Mouse (Mus musculus) limb, embryonic 11.5 days (tissue): ENCODE data around the gene Col1a2. TPM values are rescaled to one million over a fixed set of nuclear protein-coding genes. Genes with fewer than 3 reads are reported as not detected.
A peak's percentile ranks its signal among the peaks of the same experiment; 100 is the strongest.

Experiments used
- ATAC-seq: fragments of 200-750 bp; cut with Nextera tagmentation; 2 replicates; pipeline ENCODE4 v1.8.0; 2017; ENCODE audit warnings: low read depth; ENCODE audit not compliant: insufficient number of reproducible peaks, low FRiP score, low TSS enrichment
- DNase-seq: peaks from one replicate; pipeline ENCODE4 v3.0.0-alpha.2; 2015; ENCODE audit warnings: low spot score
- H3K27ac ChIP-seq: fragments of 300-500 bp; sonication (generic); replicated peaks from 2 replicates; pipeline ENCODE4 v1.5.1; 2014; ENCODE audit warnings: low read depth, mild to moderate bottlenecking, low read length
- H3K27me3 ChIP-seq: fragments of 300-500 bp; sonication (generic); 2 replicates; pipeline ENCODE4 v1.6.1; 2014; ENCODE audit warnings: mild to moderate bottlenecking, low read length, mixed read lengths; ENCODE audit not compliant: control insufficient read depth, insufficient read depth
- H3K36me3 ChIP-seq: fragments of 300-500 bp; sonication (generic); 2 replicates; pipeline ENCODE4 v1.6.1; 2014; ENCODE audit warnings: mild to moderate bottlenecking, low read length, moderate library complexity, mixed read lengths; ENCODE audit not compliant: control insufficient read depth, insufficient read depth
- H3K4me1 ChIP-seq: fragments of 300-500 bp; sonication (generic); 2 replicates; pipeline ENCODE4 v1.6.1; 2014; ENCODE audit warnings: low read length, mixed read lengths; ENCODE audit not compliant: control insufficient read depth, insufficient read depth
- H3K4me2 ChIP-seq: fragments of 300-500 bp; sonication (generic); 2 replicates; pipeline ENCODE4 v1.6.1; 2014; ENCODE audit warnings: low read depth, mild to moderate bottlenecking, moderate library complexity; ENCODE audit not compliant: severe bottlenecking
- H3K4me3 ChIP-seq: fragments of 300-500 bp; sonication (generic); 2 replicates; pipeline ENCODE4 v1.5.1; 2014; ENCODE audit warnings: low read depth, low read length
- H3K9ac ChIP-seq: fragments of 300-500 bp; sonication (generic); 2 replicates; pipeline ENCODE4 v1.6.1; 2014; ENCODE audit warnings: mild to moderate bottlenecking, low read length
- H3K9me3 ChIP-seq: fragments of 300-500 bp; sonication (generic); 2 replicates; pipeline ENCODE4 v1.6.1; 2016; ENCODE audit warnings: low read length; ENCODE audit not compliant: control insufficient read depth
- WGBS: fragments of 180-500 bp; shearing (Covaris S2); extraction: QIAGEN DNeasy Blood & Tissue Kit; methylation state at CpG from one replicate; pipeline ENCODE4 v1.1.7; 2014; 5-methylcytosine and 5-hydroxymethylcytosine counted together
- polyA plus RNA-seq: library from polyadenylated mRNA; unstranded; fragments of >200 nt; fragmentation: Nextera tagmentation; extraction: Ambion mirVana; gene quantifications from 2 replicates; pipeline ENCODE4 v1.2.1, GENCODE M21; 2014

Col1a2 gene
- polyA plus RNA-seq, 1 experiment from 2014 or later, result 243 TPM

- 72% methylated on average over 5 of the region's 5 CpGs for WGBS
- no peak for DNase-seq
- peak overlapping the region; percentile 49 for H3K4me2 ChIP-seq
- H3K4me3 ChIP-seq, result peak overlapping the region; percentile 44
- ATAC-seq, result no peak
- H3K4me1 ChIP-seq, result peaks cover 5% of the 10 kb centered on the region; the same call in 1 of the 2 replicates
- no peaks in the 10 kb centered on the region for H3K27me3 ChIP-seq
- no peaks in the 10 kb centered on the region for H3K9me3 ChIP-seq
- no peak overlapping the region for H3K9ac ChIP-seq
- H3K36me3 ChIP-seq, result 0 out of 2 replicates have a peak, but pooled peaks cover 3% of the 10 kb centered on the region
- no peak overlapping the region for H3K27ac ChIP-seq
Observed at GRCm38 (mm10) chr6:4506791-4507190, 2.2 kb downstream of the Col1a2 start.

- H3K27me3 ChIP-seq, result no peaks in the 10 kb centered on the region
- DNase-seq (no peak), ATAC-seq (no peak)
- peak overlapping the region; percentile 38; the same call in 1 of the 2 replicates for H3K4me2 ChIP-seq
- no peak overlapping the region for H3K27ac ChIP-seq
- WGBS, result 89% methylated on average over 1 of the region's 1 CpGs
- H3K9ac ChIP-seq, result no peak overlapping the region
- 0 out of 2 replicates have a peak, but pooled peaks cover 3% of the 10 kb centered on the region for H3K36me3 ChIP-seq
- H3K4me1 ChIP-seq, result peaks cover 5% of the 10 kb centered on the region; the same call in 1 of the 2 replicates
- no peaks in the 10 kb centered on the region for H3K9me3 ChIP-seq
- no peak overlapping the region; the same call in 1 of the 2 replicates for H3K4me3 ChIP-seq
Observed at GRCm38 (mm10) chr6:4507323-4507722, 2.7 kb downstream of the Col1a2 start.

- H3K9ac ChIP-seq, result no peak overlapping the region
- no peak overlapping the region for H3K27ac ChIP-seq
- no peak for ATAC-seq
- H3K4me1 ChIP-seq, result peaks cover 5% of the 10 kb centered on the region; the same call in 1 of the 2 replicates
- H3K4me2 ChIP-seq, result no peak overlapping the region
- H3K27me3 ChIP-seq, result no peaks in the 10 kb centered on the region
- DNase-seq, result no peak
- 80% methylated on average over 4 of the region's 4 CpGs for WGBS
- no peaks in the 10 kb centered on the region for H3K9me3 ChIP-seq
- H3K4me3 ChIP-seq, result no peak overlapping the region
- 0 out of 2 replicates have a peak, but pooled peaks cover 3% of the 10 kb centered on the region for H3K36me3 ChIP-seq
Observed at GRCm38 (mm10) chr6:4508279-4508678, 3.7 kb downstream of the Col1a2 start.

- H3K36me3 ChIP-seq, result 0 out of 2 replicates have a peak, but pooled peaks cover 3% of the 10 kb centered on the region
Observed at GRCm38 (mm10) chr6:4509395-4509794, 4.8 kb downstream of the Col1a2 start.

GRCm38 (mm10) chr6:4514671-4515070 lies 10.1 kb downstream of the Col1a2 start:
- H3K4me3 ChIP-seq, result no peak overlapping the region
- no peak overlapping the region for H3K27ac ChIP-seq
- WGBS, result 96% methylated on average over 2 of the region's 2 CpGs
- H3K27me3 ChIP-seq, result no peaks in the 10 kb centered on the region
- H3K4me1 ChIP-seq, result no peaks in the 10 kb centered on the region
- peaks cover 6% of the 10 kb centered on the region; the same call in 1 of the 2 replicates for H3K36me3 ChIP-seq
- no peak for ATAC-seq
- no peak for DNase-seq
- H3K9me3 ChIP-seq, result no peaks in the 10 kb centered on the region
- no peak overlapping the region for H3K4me2 ChIP-seq
- H3K9ac ChIP-seq, result no peak overlapping the region

More at GRCm38 (mm10) chr6:4509395-4509794, 4.8 kb downstream of the Col1a2 start:
- 83% methylated on average over 4 of the region's 4 CpGs for WGBS
- ATAC-seq (no peak), DNase-seq (no peak)
- Histone ChIP-seq H3K4me2 (no peak overlapping the region), H3K4me3 (no peak overlapping the region), H3K27ac (no peak overlapping the region), H3K27me3 (no peaks in the 10 kb centered on the region), H3K4me1 (peaks cover 3% of the 10 kb centered on the region; the same call in 1 of the 2 replicates), H3K9ac (no peak overlapping the region), H3K9me3 (no peaks in the 10 kb centered on the region)

GRCm38 (mm10) chr6:4521031-4521430 lies 16.4 kb downstream of the Col1a2 start:
- Histone ChIP-seq H3K4me3 (no peak overlapping the region), H3K4me1 (no peaks in the 10 kb centered on the region), H3K9me3 (no peaks in the 10 kb centered on the region), H3K27ac (no peak overlapping the region), H3K36me3 (peaks cover 17% of the 10 kb centered on the region), H3K9ac (no peak overlapping the region), H3K27me3 (no peaks in the 10 kb centered on the region), H3K4me2 (no peak overlapping the region)
- ATAC-seq (no peak), DNase-seq (no peak)
- WGBS, result 85% methylated on average over 3 of the region's 3 CpGs

- Histone ChIP-seq H3K27me3 (no peaks in the 10 kb centered on the region), H3K4me1 (no peaks in the 10 kb centered on the region), H3K4me3 (no peak overlapping the region), H3K9me3 (no peaks in the 10 kb centered on the region), H3K27ac (no peak overlapping the region), H3K9ac (no peak overlapping the region), H3K36me3 (peaks cover 5% of the 10 kb centered on the region; the same call in 1 of the 2 replicates), H3K4me2 (no peak overlapping the region)
- DNase-seq (no peak), ATAC-seq (no peak)
- WGBS, result 95% methylated on average over 7 of the region's 7 CpGs
Observed at GRCm38 (mm10) chr6:4528439-4528838, 23.8 kb downstream of the Col1a2 start.

GRCm38 (mm10) chr6:4530986-4531385 lies 26.4 kb downstream of the Col1a2 start:
- Histone ChIP-seq H3K27ac (no peak overlapping the region), H3K36me3 (peaks cover 10% of the 10 kb centered on the region), H3K9me3 (no peaks in the 10 kb centered on the region), H3K27me3 (no peaks in the 10 kb centered on the region), H3K9ac (no peak overlapping the region), H3K4me2 (no peak overlapping the region), H3K4me3 (no peak overlapping the region), H3K4me1 (no peaks in the 10 kb centered on the region)
- ATAC-seq (no peak), DNase-seq (no peak)
- WGBS, result 93% methylated on average over 4 of the region's 4 CpGs

GRCm38 (mm10) chr6:4532898-4533297 lies 28.3 kb downstream of the Col1a2 start:
- peaks cover 24% of the 10 kb centered on the region for H3K36me3 ChIP-seq

More at GRCm38 (mm10) chr6:4532898-4533297, 28.3 kb downstream of the Col1a2 start:
- 96% methylated on average over 1 of the region's 1 CpGs for WGBS
- Histone ChIP-seq H3K27ac (no peak overlapping the region), H3K4me2 (no peak overlapping the region), H3K9ac (no peak overlapping the region), H3K27me3 (no peaks in the 10 kb centered on the region), H3K9me3 (no peaks in the 10 kb centered on the region), H3K4me3 (no peak overlapping the region), H3K4me1 (no peaks in the 10 kb centered on the region)
- ATAC-seq, result no peak
- DNase-seq, result no peak
